Mouse (Mus musculus): ENCODE measurements around the gene Hcst. TPM values are rescaled to one million over a fixed set of nuclear protein-coding genes. Genes with fewer than 3 reads are reported as not detected.

Hcst gene
- total and polyA plus RNA-seq, 3 experiments: 11.8 to 11.9 (median 11.8) TPM

DNA sequence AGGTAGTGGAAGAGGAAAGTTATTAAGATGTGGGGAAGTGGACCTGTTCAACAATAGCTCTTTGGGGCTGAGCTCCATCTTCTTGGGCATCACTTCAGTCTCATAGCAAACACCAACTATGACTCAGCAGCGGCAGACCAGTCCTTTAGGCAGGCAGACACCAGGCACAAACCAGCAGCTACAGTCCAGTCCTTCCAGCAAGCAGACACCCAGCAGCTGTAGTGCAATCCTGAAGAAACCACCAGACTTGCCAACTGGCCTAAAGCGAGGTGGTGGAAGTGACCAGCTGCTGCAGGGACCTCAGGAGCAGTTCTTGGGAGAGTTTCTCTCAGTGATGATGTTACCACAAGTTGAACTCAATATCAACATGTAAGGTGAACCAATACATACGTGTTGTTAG, 11.0 kb downstream of the Hcst start:
- Histone ChIP-seq H3K4me1 (ENCODE audit: control insufficient read depth in 1 of 2, insufficient read depth in 2 of 2) (peaks cover 17 to 44% of the 10 kb centered on the region in 2 experiments), H3K27ac (ENCODE audit: insufficient read depth, low read depth) (no peak overlapping the region), H3K36me3 (replicated peaks in 1 of 2; ENCODE audit: control insufficient read depth in 1 of 2, insufficient read depth in 1 of 2, low read length in 1 of 2) (no peaks in the 10 kb centered on the region), H3K4me2 (ENCODE audit: insufficient read depth, low read depth, poor library complexity, severe bottlenecking) (no peak overlapping the region), H3K4me3 (replicated peaks in 1 of 3; ENCODE audit: low read depth in 2 of 3, low read length in 2 of 3, poor library complexity in 1 of 3) (no peak overlapping the region), H3K9ac (ENCODE audit: insufficient read depth, low read depth) (no peak overlapping the region), H3K9me3 (replicated peaks; ENCODE audit: low read length) (peaks cover 2% of the 10 kb centered on the region), H3K27me3 (replicated peaks) (no peaks in the 10 kb centered on the region), H3K79me2 (replicated peaks; ENCODE audit: control insufficient read depth, extremely low read depth, insufficient read depth, poor library complexity, severe bottlenecking) (no peaks in the 10 kb centered on the region)
- in situ Hi-C loops (cut with MboI; ENCODE audit: low pct_ligation_motif_present, low pct_unique_long_range_greater_than_20kb, low sequenced_read_pairs) (no loop called here), dilution Hi-C loops (cut with MboI; ENCODE audit: extremely low pct_ligation_motif_present, extremely low pct_unique_long_range_greater_than_20kb, low sequenced_read_pairs) (no loop called here)
- TF ChIP-seq ZKSCAN1 (IDR thresholded peaks at IDR 0.05; ENCODE audit: borderline replicate concordance, low read depth, low read length) (no peak), ZMIZ1 (IDR thresholded peaks at IDR 0.05; ENCODE audit: low read depth, low read length) (no peak), ZNF384 (IDR thresholded peaks at IDR 0.05; ENCODE audit: low read depth, low read length) (no peak), NELFE (IDR thresholded peaks at IDR 0.05; ENCODE audit: low read depth, low read length) (no peak), USF2 (conservative IDR thresholded peaks at IDR 0.05; ENCODE audit: low read depth, low read length) (no peak), MEF2A (IDR thresholded peaks at IDR 0.05; ENCODE audit: borderline replicate concordance, low read depth, low read length) (no peak), ELF1 (IDR thresholded peaks at IDR 0.05; ENCODE audit: low read depth, low read length) (no peak), MAX (IDR thresholded peaks at IDR 0.05; ENCODE audit: low read length) (no peak), MAZ (IDR thresholded peaks at IDR 0.05; ENCODE audit: low read depth, low read length) (no peak), CHD1 (IDR thresholded peaks at IDR 0.05; ENCODE audit: low read depth, low read length) (no peak), JUND (conservative IDR thresholded peaks at IDR 0.05; ENCODE audit: low read depth, low read length) (no peak), POLR2A (IDR thresholded peaks at IDR 0.05; ENCODE audit: low read depth, low read length) (no peak), MXI1 (IDR thresholded peaks at IDR 0.05; ENCODE audit: low read depth, low read length) (no peak), E2F4 (IDR thresholded peaks at IDR 0.05; ENCODE audit: insufficient replicate concordance, low read depth, low read length) (no peak)
- no peak for DNase-seq (ENCODE audit: extremely low read depth)

DNA sequence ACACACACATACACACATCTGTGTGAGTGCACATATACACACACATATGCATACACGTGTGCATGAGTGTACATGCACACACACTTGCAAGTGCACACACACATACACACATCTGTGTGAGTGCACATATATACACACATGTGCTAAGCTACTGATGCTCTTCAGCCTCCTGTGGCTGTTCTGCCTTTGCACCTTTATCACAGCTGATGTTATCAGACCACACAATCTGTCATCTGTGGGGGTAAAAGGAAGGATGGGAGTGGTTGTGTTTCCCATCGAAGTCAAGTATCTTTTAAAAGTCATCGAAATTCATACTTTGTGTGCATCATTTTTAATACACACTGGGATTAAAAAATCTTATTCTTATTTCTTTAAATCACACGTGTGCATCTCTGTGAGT, 17.3 kb downstream of the Hcst start:
- dilution Hi-C loops (cut with MboI; ENCODE audit: extremely low pct_ligation_motif_present, extremely low pct_unique_long_range_greater_than_20kb, low sequenced_read_pairs): no loop called here
- Histone ChIP-seq H3K27ac (ENCODE audit: insufficient read depth, low read depth) (no peak overlapping the region), H3K4me2 (ENCODE audit: insufficient read depth, low read depth, poor library complexity, severe bottlenecking) (no peak overlapping the region), H3K4me3 (replicated peaks in 1 of 3; ENCODE audit: low read depth in 2 of 3, low read length in 2 of 3, poor library complexity in 1 of 3) (no peak overlapping the region), H3K27me3 (replicated peaks) (no peaks in the 10 kb centered on the region), H3K79me2 (replicated peaks; ENCODE audit: control insufficient read depth, extremely low read depth, insufficient read depth, poor library complexity, severe bottlenecking) (no peaks in the 10 kb centered on the region), H3K36me3 (replicated peaks in 1 of 2; ENCODE audit: control insufficient read depth in 1 of 2, insufficient read depth in 1 of 2, low read length in 1 of 2) (no peaks in the 10 kb centered on the region), H3K4me1 (ENCODE audit: control insufficient read depth in 1 of 2, insufficient read depth in 2 of 2) (no peaks in the 10 kb centered on the region; a peak in 1 of 4 replicates), H3K9ac (ENCODE audit: insufficient read depth, low read depth) (no peak overlapping the region), H3K9me3 (replicated peaks; ENCODE audit: low read length) (peaks cover 2% of the 10 kb centered on the region)
- TF ChIP-seq USF2 (conservative IDR thresholded peaks at IDR 0.05; ENCODE audit: low read depth, low read length) (no peak), SMC3 (IDR thresholded peaks at IDR 0.05; ENCODE audit: low read depth, low read length) (no peak), ZMIZ1 (IDR thresholded peaks at IDR 0.05; ENCODE audit: low read depth, low read length) (no peak), BHLHE40 (IDR thresholded peaks at IDR 0.05; ENCODE audit: low read depth, low read length) (no peak)
- in situ Hi-C loops (cut with MboI; ENCODE audit: low pct_ligation_motif_present, low pct_unique_long_range_greater_than_20kb, low sequenced_read_pairs): no loop called here
- DNase-seq (ENCODE audit: extremely low read depth): no peak
